Mouse (Mus musculus) heart, adult 2 months (tissue): ENCODE results near the gene Bcl11a.

Experiments
- EP300 ChIP-seq: fragments of 200-500 bp; IDR thresholded peaks from 2 replicates; pipeline ENCODE4 v1.6.1; 2011; ENCODE audit warnings: low read depth, low read length, control low read depth; ENCODE audit not compliant: insufficient read depth
- POLR2A ChIP-seq: fragments of 200-500 bp; IDR thresholded peaks from 2 replicates; pipeline ENCODE4 v1.6.1; 2011; ENCODE audit warnings: mild to moderate bottlenecking, low read depth, low read length, control low read depth; ENCODE audit not compliant: insufficient read depth

DNA sequence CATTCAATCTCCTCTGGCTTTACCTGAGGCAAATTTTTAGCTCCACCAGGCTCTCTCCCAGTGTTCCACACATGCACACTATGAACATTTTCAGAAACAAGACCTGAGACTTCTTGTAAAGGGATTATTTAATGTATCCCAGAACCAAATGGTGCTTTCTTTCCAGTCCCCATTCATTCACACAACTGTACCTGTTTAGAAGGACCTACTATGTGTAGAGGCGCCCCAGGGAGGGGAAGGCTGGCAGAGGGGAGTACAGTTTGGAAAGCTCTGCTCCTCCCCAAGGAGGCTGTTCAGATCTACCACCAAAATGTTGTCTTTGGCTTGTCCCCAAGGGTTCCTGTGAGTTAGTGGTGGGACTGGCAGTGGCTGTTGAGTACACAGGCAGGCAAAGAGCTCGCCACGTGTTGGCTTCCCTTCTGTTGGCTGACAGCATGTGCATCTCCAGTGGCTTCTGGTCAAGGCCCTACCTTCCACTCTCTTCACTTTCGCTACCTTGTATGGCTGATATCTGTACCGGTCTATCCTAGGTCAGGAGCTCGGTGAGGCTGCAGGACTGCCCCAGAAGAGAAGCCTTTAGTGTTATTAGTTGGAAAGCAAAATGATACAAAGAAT, 25.4 kb downstream of the Bcl11a start:
- no peak for TF ChIP-seq EP300
- TF ChIP-seq POLR2A = no peak
